Mouse (Mus musculus) heart, embryonic 14.5 days (tissue): ENCODE data around the gene Fbxl5. TPM values are rescaled to one million over a fixed set of nuclear protein-coding genes. Genes with fewer than 3 reads are reported as not detected.

Source experiments
- ATAC-seq: fragments of 200-750 bp; cut with Nextera tagmentation; 2 replicates; pipeline ENCODE4 v1.8.0; 2017; ENCODE audit warnings: low read depth, moderate TSS enrichment; ENCODE audit not compliant: insufficient number of reproducible peaks, insufficient read depth, low FRiP score
- H3K27ac ChIP-seq, 2 experiments: fragments of 200-500 bp in 1 of 2; fragments of 300-500 bp in 1 of 2; sonication (generic) in 1 of 2; replicated peaks in 1 of 2; 2 replicates each; pipeline ENCODE4 v1.5.1; 2012 to 2014; ENCODE audit warnings: low read depth in 2 of 2, low read length in 2 of 2, control low read depth in 1 of 2, mild to moderate bottlenecking in 1 of 2, mixed read lengths in 1 of 2; ENCODE audit not compliant: control insufficient read depth in 1 of 2, insufficient read depth in 1 of 2
- H3K27me3 ChIP-seq: fragments of 300-500 bp; sonication (generic); 2 replicates; pipeline ENCODE4 v1.6.1; 2014; ENCODE audit warnings: mild to moderate bottlenecking, low read length, control low read depth; ENCODE audit not compliant: control insufficient read depth, insufficient read depth
- H3K36me3 ChIP-seq: fragments of 300-500 bp; sonication (generic); 2 replicates; pipeline ENCODE4 v1.6.1; 2014; ENCODE audit warnings: mild to moderate bottlenecking, control low read depth, low read length, mixed read lengths; ENCODE audit not compliant: control insufficient read depth, insufficient read depth
- H3K4me1 ChIP-seq, 2 experiments: fragments of 200-500 bp in 1 of 2; fragments of 300-500 bp in 1 of 2; sonication (generic) in 1 of 2; 2 replicates each; pipeline ENCODE4 v1.6.1; 2012 to 2014; ENCODE audit warnings: low read length in 2 of 2, control low read depth in 1 of 2, mixed read lengths in 1 of 2; ENCODE audit not compliant: control insufficient read depth in 2 of 2, insufficient read depth in 2 of 2
- H3K4me2 ChIP-seq: fragments of 300-500 bp; sonication (generic); 2 replicates; pipeline ENCODE4 v1.6.1; 2014; ENCODE audit warnings: mild to moderate bottlenecking, low read length
- H3K4me3 ChIP-seq, 2 experiments: fragments of 200-500 bp in 1 of 2; fragments of 300-500 bp in 1 of 2; sonication (generic) in 1 of 2; 2 replicates each; pipeline ENCODE4 v1.5.1; 2012 to 2014; ENCODE audit warnings: low read length in 2 of 2, mild to moderate bottlenecking in 2 of 2, control low read depth in 1 of 2, low read depth in 1 of 2, moderate library complexity in 1 of 2; ENCODE audit not compliant: control insufficient read depth in 1 of 2, insufficient read depth in 1 of 2
- H3K9ac ChIP-seq: fragments of 300-500 bp; sonication (generic); 2 replicates; pipeline ENCODE4 v1.6.1; 2014; ENCODE audit warnings: mild to moderate bottlenecking, low read length
- H3K9me3 ChIP-seq: fragments of 300-500 bp; sonication (generic); 2 replicates; pipeline ENCODE4 v1.6.1; 2016; ENCODE audit warnings: low read length, control low read depth; ENCODE audit not compliant: control insufficient read depth
- WGBS: fragments of 180-500 bp; shearing (Covaris S2); extraction: QIAGEN DNeasy Blood & Tissue Kit; methylation state at CpG from one replicate; pipeline ENCODE4 v1.1.7; 2014; 5-methylcytosine and 5-hydroxymethylcytosine counted together
- polyA plus RNA-seq: library from polyadenylated mRNA; unstranded; fragments of >200 nt; fragmentation: Nextera tagmentation; extraction: Ambion mirVana; gene quantifications from 2 replicates; pipeline ENCODE4 v1.2.1, GENCODE M21; 2014

Fbxl5 gene
- polyA plus RNA-seq, 1 experiment from 2014 or later = 54.1 TPM

DNA sequence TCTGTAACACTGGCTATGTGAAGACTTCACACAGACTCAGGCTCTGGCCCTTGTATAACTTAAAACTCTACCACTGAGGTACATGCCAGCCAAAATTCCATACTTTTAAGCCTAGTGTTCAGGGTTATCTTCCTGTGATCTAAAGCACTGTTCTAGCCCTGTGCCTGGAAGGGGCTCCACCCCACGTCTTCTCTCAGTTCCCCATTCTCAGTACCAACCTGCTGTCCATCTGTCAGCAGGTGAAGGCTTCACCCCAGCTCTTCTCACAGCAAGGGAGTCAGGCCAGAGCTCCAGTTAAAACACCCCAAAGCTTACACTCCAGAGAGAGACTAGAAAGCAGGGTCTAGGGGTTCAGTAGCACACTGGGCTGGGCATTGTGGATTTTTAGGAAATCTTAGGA lies 24.2 kb upstream of the Fbxl5 start:
- Histone ChIP-seq H3K4me1 (no peaks in the 10 kb centered on the region; a peak in 1 of 4 replicates), H3K9ac (no peak overlapping the region), H3K4me2 (no peak overlapping the region), H3K27ac (no peak overlapping the region), H3K27me3 (no peaks in the 10 kb centered on the region), H3K9me3 (0 out of 2 replicates have a peak, but pooled peaks cover 4% of the 10 kb centered on the region), H3K4me3 (no peak overlapping the region), H3K36me3 (no peaks in the 10 kb centered on the region)
- WGBS = 43% methylated on average over 1 of the region's 1 CpGs
- ATAC-seq = no peak

DNA sequence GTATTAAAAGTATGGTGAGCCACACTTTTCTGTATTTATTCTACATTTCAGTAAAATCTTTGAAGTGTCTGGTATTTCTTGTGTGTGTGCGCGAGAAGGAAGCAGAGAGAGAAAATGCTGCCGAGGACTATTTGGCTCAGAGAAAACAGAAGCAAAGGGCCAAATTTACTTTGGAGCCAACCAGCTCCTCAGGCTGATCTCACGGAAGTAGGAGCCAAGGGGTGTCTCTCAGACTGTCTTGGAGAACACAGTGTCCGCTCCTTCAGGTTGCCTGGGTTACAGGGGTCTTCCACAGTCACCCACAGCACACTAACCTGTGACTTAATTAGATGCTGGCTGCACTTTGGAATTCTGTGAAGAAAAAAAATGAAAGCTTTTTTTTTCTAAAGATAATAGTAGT lies 23.6 kb upstream of the Fbxl5 start:
- ATAC-seq = no peak
- Histone ChIP-seq H3K9me3 (0 out of 2 replicates have a peak, but pooled peaks cover 4% of the 10 kb centered on the region), H3K27ac (no peak overlapping the region), H3K9ac (no peak overlapping the region), H3K4me1 (no peaks in the 10 kb centered on the region; a peak in 1 of 4 replicates), H3K27me3 (no peaks in the 10 kb centered on the region), H3K36me3 (no peaks in the 10 kb centered on the region), H3K4me3 (no peak overlapping the region), H3K4me2 (no peak overlapping the region)
- WGBS = 81% methylated on average over 5 of the region's 5 CpGs

- no peaks in the 10 kb centered on the region for H3K36me3 ChIP-seq
- no peak overlapping the region for H3K27ac ChIP-seq
- H3K9ac ChIP-seq = no peak overlapping the region
- H3K9me3 ChIP-seq = 0 out of 2 replicates have a peak, but pooled peaks cover 4% of the 10 kb centered on the region
- H3K27me3 ChIP-seq = no peaks in the 10 kb centered on the region
- ATAC-seq = no peak
- H3K4me1 ChIP-seq = no peaks in the 10 kb centered on the region; a peak in 1 of 4 replicates
- H3K4me3 ChIP-seq = no peak overlapping the region
- WGBS = 56% methylated on average over 3 of the region's 3 CpGs
- no peak overlapping the region for H3K4me2 ChIP-seq
Measured at GRCm38 (mm10) chr5:43842576-43843155, 21.2 kb upstream of the Fbxl5 start.

DNA sequence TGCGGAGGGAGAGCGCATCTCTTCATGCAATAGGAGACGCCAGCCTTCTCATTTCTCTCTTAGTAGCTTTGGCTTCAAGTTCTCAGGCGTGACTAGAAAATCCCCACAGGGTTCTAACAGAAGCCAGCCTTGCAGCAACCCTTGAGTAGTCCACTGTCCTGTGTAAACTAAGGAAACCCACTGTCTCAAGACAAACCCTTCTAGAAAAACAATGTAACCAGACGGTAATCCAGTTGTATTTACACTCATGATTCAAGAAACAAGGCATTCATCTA lies 20.5 kb upstream of the Fbxl5 start:
- WGBS = 82% methylated on average over 5 of the region's 5 CpGs
- Histone ChIP-seq H3K4me1 (no peaks in the 10 kb centered on the region; a peak in 1 of 4 replicates), H3K9ac (no peak overlapping the region), H3K27ac (no peak overlapping the region), H3K36me3 (no peaks in the 10 kb centered on the region), H3K4me2 (peak overlapping the region; percentile 17), H3K9me3 (0 out of 2 replicates have a peak, but pooled peaks cover 4% of the 10 kb centered on the region), H3K27me3 (no peaks in the 10 kb centered on the region), H3K4me3 (no peak overlapping the region)
- ATAC-seq = no peak

DNA sequence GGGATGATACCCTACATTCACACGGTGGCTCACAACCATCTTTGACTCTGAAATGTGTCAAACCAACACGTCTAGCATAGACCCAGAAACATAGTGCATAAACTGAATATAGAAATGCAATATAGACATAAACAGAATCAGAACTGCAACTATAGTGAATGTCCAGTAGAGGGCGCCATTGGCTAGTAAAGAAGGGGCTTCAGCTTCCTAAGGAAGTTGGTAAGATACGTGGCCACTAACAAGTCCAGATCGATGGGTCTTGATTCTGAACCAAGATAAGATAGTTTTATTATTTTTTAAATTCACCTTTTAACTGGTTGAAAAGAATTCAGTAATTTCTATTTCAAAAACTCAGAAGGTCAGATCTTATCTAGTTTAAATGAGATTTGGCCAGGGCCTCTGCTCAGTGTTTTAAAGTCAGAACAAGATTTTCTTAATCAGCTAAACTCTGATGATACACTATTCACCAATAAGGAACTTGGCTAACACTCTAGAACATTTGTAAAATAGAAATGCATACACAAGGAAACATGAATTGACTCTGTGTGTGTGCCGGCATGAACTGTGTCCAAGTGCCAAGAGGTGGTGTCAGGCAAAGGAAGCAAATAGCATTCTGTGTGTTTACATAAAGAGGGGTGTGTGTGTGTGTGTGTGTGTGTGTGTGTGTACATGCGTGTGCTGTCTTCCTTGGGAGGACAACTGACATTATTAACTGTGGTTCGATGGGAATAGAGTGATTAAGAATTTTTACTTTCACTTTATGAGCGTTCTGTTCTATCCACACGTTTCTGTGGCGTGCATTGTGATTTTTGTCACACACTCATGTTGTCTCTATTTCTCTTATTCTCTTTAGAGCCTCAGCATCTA lies 19.9 kb upstream of the Fbxl5 start:
- Histone ChIP-seq H3K27me3 (no peaks in the 10 kb centered on the region), H3K27ac (no peak overlapping the region), H3K4me1 (no peaks in the 10 kb centered on the region; a peak in 1 of 4 replicates), H3K36me3 (no peaks in the 10 kb centered on the region), H3K9me3 (0 out of 2 replicates have a peak, but pooled peaks cover 4% of the 10 kb centered on the region), H3K4me3 (no peak overlapping the region), H3K9ac (no peak overlapping the region), H3K4me2 (peak overlapping the region; percentile 17)
- no peak for ATAC-seq
- WGBS = 40% methylated on average over 11 of the region's 11 CpGs

- WGBS = 42% methylated on average over 5 of the region's 5 CpGs
- no peak overlapping the region for H3K4me3 ChIP-seq
- no peak overlapping the region for H3K4me2 ChIP-seq
- no peaks in the 10 kb centered on the region for H3K9me3 ChIP-seq
- no peak overlapping the region for H3K27ac ChIP-seq
- H3K9ac ChIP-seq = no peak overlapping the region
- no peaks in the 10 kb centered on the region; a peak in 1 of 4 replicates for H3K4me1 ChIP-seq
- no peak for ATAC-seq
- H3K27me3 ChIP-seq = no peaks in the 10 kb centered on the region
- no peaks in the 10 kb centered on the region for H3K36me3 ChIP-seq
Measured at GRCm38 (mm10) chr5:43837372-43837771, 15.9 kb upstream of the Fbxl5 start.

DNA sequence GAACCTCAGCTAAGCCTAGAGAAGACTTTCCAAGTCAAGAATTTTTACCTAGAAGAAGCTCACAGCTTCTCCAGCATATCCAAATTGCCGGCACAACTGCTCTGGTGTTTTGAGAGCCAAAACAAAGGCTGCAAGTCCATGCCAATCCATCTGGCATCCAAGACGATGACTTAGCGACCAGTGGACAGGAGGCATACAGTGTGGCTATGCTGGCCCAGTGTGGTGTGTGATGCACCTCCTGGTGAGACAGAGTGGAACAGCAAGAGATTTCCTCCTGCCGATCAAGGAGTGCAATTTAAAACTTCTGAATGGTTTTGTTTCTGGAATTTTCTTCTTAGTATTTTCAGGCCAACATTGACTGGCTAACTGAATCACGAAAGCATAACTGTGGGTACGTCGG lies 15.2 kb upstream of the Fbxl5 start:
- Histone ChIP-seq H3K4me1 (no peaks in the 10 kb centered on the region), H3K9me3 (no peaks in the 10 kb centered on the region), H3K4me2 (no peak overlapping the region), H3K9ac (no peak overlapping the region), H3K4me3 (no peak overlapping the region), H3K27me3 (no peaks in the 10 kb centered on the region), H3K36me3 (no peaks in the 10 kb centered on the region), H3K27ac (no peak overlapping the region)
- no peak for ATAC-seq
- 91% methylated on average over 7 of the region's 7 CpGs for WGBS
